Mouse (Mus musculus): ENCODE results near the gene Tet1. TPM values are rescaled to one million over a fixed set of nuclear protein-coding genes. Genes with fewer than 3 reads are reported as not detected.

The Tet1 gene
- 0.43 TPM for polyA plus RNA-seq (2014; fragmentation: Illumina TruSeq; extraction: RNeasy Lipid Tissue Mini Kit (QIAGEN cat#74804); ENCODE audit: low read depth, low replicate concordance)

GRCm38 (mm10) chr10:62908896-62909295, at the start of gene Tet1:
Tet1 (minus strand) TSS chr10:62908996.

GRCm38 (mm10) chr10:62946738-62947471, 38.1 kb upstream of the Tet1 start, which contains the start of gene Dna2:
Dna2 (plus strand) TSS chr10:62947026.

GRCm38 (mm10) chr10:62919925-62920765, 11.3 kb upstream of the Tet1 start, which contains the start of gene Slc25a16:
Slc25a16 (plus strand) TSS chr10:62920633.

GRCm38 (mm10) chr10:62792177-62793090, 116.4 kb downstream of the Tet1 start, which contains the start of gene Ccar1:
Ccar1 (minus strand) TSS chr10:62792286.

Other genes starting within 250 kb of the Tet1 start
- gene Stox1, start 182.9 kb downstream of the Tet1 start, polyA plus RNA-seq (2014; fragmentation: Illumina TruSeq; extraction: RNeasy Lipid Tissue Mini Kit (QIAGEN cat#74804); ENCODE audit: low read depth, low replicate concordance), result 1.8 TPM
- gene Ccar1, start 116.7 kb downstream of the Tet1 start, polyA plus RNA-seq (2014; fragmentation: Illumina TruSeq; extraction: RNeasy Lipid Tissue Mini Kit (QIAGEN cat#74804); ENCODE audit: low read depth, low replicate concordance), result 38.4 TPM
- 30.6 TPM for gene Slc25a16, start 11.6 kb upstream of the Tet1 start, polyA plus RNA-seq (2014; fragmentation: Illumina TruSeq; extraction: RNeasy Lipid Tissue Mini Kit (QIAGEN cat#74804); ENCODE audit: low read depth, low replicate concordance)
- gene Dna2, start 38.0 kb upstream of the Tet1 start, polyA plus RNA-seq (2014; fragmentation: Illumina TruSeq; extraction: RNeasy Lipid Tissue Mini Kit (QIAGEN cat#74804); ENCODE audit: low read depth, low replicate concordance), result 2.9 TPM
- 8.2 TPM for gene Rufy2, start 71.2 kb upstream of the Tet1 start, polyA plus RNA-seq (2014; fragmentation: Illumina TruSeq; extraction: RNeasy Lipid Tissue Mini Kit (QIAGEN cat#74804); ENCODE audit: low read depth, low replicate concordance)
- 56.8 TPM for gene Hnrnph3, start 115.2 kb upstream of the Tet1 start, polyA plus RNA-seq (2014; fragmentation: Illumina TruSeq; extraction: RNeasy Lipid Tissue Mini Kit (QIAGEN cat#74804); ENCODE audit: low read depth, low replicate concordance)
- 6.3 TPM for gene Pbld2, start 115.3 kb upstream of the Tet1 start, polyA plus RNA-seq (2014; fragmentation: Illumina TruSeq; extraction: RNeasy Lipid Tissue Mini Kit (QIAGEN cat#74804); ENCODE audit: low read depth, low replicate concordance)
- 3.2 TPM for gene Pbld1, start 151.2 kb upstream of the Tet1 start, polyA plus RNA-seq (2014; fragmentation: Illumina TruSeq; extraction: RNeasy Lipid Tissue Mini Kit (QIAGEN cat#74804); ENCODE audit: low read depth, low replicate concordance)
- not detected for gene Atoh7, start 190.7 kb upstream of the Tet1 start, polyA plus RNA-seq (2014; fragmentation: Illumina TruSeq; extraction: RNeasy Lipid Tissue Mini Kit (QIAGEN cat#74804); ENCODE audit: low read depth, low replicate concordance)